Mouse (Mus musculus) adrenal gland, adult 2 months (tissue): Measurements from ENCODE around the gene Tepp. TPM values are rescaled to one million over a fixed set of nuclear protein-coding genes. Genes with fewer than 3 reads are reported as not detected.

Experiments used
- DNase-seq: peaks from one replicate; pipeline ENCODE4 v3.0.0; 2021
- polyA plus RNA-seq: library from polyadenylated mRNA; depleted of rRNA; stranded (reverse); fragments of >200 nt; gene quantifications from 2 replicates; pipeline ENCODE4 v1.2.3, GENCODE M21; 2012
- total RNA-seq, 2 experiments: library from RNA; stranded (reverse); gene quantifications; 2 replicates each; pipeline ENCODE4 v1.2.3; 2021

The Tepp gene
- total and polyA plus RNA-seq, 3 experiments: 0.45 to 0.95 (median 0.59) TPM

DNA sequence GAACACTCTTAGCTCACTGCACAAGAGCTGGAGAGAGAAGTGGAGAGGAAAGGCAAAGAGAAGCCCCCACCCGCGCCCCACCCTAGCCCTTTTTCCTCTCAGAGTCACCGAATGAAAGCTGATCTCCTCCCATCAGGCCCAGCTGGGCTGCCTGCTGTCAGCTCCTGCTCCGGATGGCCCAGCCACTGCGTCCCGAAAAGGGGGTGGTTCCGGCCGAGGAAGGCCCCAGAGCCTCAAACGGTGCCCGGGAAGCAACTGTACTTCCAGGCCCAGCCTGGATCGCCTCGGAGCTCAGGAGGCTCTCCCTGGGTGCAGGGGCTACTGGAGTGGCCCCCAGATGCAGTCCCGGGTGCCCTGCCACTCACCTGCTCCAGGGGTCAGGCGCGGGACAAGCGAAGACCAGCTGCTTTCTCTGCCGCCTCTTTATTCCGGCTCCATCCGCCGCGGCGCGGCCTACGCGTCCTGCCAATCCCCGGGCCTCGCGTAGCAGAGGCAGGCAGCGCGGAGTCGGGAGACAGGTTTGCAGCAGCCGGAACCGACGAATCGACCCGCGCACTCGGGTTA, 20.9 kb downstream of the Tepp start:
- DNase-seq: no peak

DNA sequence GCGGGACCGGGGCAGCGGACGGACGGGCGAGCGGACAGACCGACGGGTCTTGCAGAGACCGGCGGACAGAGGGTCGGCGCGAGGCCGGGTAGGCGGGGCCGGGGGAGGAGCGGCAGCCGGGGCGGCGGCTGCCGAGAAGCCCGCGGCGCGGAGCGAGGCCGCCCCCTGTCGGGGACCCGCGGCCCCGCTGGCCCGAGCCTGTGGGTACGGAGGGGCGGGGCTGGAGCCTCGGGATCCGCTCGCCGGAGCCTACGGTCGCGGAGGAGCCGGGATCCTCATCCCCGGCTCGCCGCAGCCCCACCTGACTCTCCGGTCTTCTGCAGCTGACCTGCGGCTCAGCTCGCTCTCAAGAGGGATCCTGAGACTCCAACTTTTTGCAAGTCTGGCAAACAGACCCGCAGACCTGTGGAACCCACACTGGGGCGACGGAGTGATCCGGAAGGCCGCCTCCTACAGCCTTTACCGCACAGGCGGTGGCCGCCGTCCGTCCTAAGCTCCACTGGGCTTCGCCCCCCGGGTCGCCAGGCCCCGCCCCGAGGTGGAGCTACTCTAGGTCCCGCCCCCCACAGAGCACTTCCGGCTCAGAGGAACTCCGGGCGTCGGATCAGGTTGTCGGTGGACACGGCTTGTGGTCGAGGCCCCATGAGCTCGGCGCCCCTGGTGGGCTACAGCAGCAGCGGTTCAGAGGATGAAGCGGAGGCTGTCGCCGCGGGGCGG, 21.5 kb downstream of the Tepp start, which contains the start of the genes Zfp319 and Usb1:
TSS of gene Zfp319 (minus strand) at position 231 of the 717 bp plus-strand sequence.
TSS of gene Usb1 (plus strand) at position 565 of the 717 bp plus-strand sequence.
- DNase-seq: peak; percentile 97

DNA sequence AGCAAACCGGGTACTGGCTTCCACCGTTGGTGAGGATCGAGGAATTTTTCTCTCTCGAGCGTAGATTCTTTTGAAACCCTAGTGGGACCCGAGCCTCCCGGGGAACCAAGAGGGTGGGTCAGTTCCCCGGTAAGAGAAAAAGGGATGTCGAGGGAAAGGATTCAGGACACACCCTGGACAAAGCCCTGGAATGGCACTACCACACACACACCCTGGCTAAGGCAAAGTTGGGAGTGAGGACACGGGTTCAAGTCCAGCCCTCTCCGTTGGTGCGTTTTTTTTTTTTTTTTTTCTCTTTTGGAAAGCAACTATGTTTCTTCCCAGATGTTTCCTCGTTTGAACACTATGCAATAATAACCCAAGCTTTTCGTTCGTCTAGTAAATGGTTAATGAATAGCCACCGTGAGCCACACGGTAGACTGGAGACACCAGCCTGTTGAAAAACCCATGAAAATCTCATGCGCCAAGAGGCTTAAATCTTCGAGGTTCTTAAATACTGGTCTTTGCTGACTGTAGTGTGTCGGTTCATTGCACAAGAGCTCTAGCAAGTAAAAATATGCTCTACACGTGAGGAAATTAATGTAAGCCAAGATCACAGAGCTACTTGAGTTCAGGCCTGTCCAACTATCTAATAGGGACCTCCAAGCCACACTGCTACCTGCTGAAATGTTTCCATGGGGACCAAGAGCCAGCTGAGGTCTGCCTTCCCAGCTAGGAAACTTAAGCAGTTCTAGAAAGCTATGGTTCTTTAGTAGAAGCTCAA, 22.3 kb downstream of the Tepp start:
- DNase-seq: no peak

DNA sequence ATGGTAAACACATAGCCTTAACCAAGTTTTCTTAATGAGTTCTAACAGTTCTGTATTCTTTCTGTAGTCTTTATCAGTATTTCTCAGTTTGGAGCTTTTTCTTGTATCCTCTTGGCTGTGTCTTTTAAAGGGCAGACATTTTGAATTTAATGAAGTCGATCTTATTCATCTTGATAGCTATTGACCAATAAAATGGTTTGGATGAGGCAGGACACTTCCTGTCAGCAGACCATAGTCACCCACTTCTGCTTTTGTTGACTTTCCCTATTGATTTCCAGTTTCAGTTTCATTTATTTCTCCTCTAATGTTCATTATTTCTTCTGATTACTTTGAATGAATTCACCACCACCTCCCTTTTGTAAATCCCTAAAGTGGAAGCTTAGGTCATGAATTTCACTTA, 25.3 kb downstream of the Tepp start:
- no peak for DNase-seq

DNA sequence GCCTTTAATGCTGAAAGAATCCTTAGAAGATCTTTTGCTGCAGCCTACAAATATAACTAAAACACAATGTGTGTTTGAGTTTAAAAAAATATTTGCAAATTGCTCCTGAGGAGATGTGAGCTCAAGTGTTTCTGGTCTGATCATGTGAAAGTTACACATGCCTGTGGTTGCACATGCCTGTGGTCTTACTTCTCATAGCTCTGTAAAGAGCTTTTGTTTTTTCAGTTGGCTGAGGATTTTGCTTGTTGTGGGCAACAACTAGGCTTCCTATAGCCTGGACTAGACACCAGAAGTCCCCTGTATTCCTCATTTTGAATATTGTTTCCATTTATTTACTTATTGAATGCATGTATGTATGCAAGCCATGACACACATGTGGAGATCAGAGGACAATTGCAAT, 26.0 kb downstream of the Tepp start:
- no peak for DNase-seq

DNA sequence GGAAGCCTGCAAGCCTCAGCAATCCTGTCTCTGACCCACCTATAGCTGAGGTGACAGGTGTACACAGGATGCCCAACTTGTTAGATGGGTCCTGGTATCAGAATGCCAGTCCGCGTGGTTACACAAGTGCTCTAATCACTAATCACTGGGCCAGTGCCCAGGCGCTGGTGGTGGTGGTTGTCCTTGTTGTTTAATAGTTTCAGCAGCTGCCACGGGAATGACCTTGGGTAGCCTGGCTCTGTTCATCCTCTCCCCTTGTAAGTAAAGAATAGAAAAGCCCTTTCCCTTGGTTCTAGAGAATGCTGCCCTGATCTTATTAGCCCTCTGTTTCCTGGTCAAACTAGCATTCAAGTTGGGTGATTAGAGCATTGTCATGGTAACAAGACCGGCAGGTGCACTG, 31.4 kb downstream of the Tepp start:
- peak; percentile 81 for DNase-seq

DNA sequence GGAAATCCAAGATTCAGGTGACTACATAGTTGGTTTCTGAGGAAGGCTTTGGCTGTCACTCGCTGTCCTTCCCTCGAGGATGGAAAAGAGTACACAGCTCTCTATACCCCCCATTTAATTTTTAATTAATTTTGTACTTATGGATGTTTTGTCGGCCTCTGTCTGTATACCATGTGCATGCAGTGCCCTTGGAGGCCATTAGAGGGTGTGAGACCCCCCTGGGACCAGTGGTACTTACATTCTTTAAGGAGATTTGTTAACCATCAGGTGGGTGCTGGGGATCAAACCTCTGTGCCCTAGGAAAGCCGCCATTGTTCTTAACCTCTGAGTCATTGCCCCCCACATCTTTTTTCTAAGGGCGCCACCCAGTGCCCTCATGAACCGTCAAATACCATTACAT, 34.3 kb downstream of the Tepp start:
- DNase-seq: no peak

DNA sequence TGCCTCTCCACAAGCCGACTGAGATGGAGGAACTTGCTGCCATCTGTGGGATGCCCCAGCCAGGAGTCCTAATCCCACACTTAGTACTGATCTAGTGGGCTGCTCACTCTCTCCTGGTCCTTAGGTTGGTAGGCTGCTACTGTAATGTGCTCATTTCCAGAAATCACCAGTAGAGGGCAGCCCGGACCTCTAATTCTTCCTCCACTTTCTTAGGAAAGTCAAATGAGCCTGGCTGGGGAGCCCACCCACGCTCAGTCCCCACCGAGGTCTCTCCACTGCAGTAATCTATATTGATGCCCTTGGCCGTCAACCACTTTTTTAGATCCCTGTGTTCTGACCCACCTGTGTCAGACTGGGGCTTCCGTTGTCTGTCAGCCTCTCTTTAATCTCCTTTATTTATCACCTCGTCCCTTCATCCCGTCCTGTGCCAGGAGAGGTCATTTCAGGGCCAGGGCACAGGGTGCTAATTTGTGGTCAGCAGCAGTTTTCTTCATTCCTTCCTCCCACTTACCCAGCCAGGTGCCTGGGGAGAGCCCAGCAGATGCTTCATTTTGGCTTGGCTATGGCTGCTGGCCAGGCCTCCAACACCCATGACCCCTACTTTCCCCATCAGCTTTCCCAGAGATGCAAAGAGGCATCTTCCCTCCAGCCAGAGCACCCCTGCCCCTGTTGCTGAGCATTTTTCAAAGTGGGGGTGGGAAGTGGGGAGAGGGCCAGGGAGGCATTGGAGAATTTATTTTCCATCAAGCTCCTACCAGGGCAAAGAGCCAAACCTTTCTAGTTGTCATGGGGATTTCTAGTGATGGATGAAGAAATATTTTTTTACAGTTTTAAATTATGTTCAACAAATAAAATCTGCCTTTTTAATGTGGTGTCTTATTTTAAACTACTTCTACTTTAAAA, 36.5 kb downstream of the Tepp start:
- peak; percentile 61 for DNase-seq

DNA sequence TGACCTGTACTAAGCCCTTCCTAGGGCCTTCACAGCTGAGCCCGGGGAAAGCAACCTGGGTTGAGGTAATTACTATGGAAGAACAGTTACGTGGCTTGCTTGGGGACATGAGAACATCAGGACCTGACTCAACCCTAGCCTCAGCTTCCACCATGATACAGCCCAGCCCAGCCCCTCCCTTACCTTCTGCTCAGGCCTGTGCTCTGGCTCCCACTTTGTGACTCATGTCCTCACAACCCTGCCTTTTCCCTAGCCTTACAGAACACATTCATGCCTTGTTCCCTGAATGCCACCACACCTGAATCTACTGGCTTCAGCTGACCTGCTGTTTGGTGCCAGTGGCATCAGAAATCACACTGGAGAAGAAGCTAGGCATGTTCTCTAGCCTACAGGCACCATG, 38.0 kb downstream of the Tepp start:
- DNase-seq: no peak

DNA sequence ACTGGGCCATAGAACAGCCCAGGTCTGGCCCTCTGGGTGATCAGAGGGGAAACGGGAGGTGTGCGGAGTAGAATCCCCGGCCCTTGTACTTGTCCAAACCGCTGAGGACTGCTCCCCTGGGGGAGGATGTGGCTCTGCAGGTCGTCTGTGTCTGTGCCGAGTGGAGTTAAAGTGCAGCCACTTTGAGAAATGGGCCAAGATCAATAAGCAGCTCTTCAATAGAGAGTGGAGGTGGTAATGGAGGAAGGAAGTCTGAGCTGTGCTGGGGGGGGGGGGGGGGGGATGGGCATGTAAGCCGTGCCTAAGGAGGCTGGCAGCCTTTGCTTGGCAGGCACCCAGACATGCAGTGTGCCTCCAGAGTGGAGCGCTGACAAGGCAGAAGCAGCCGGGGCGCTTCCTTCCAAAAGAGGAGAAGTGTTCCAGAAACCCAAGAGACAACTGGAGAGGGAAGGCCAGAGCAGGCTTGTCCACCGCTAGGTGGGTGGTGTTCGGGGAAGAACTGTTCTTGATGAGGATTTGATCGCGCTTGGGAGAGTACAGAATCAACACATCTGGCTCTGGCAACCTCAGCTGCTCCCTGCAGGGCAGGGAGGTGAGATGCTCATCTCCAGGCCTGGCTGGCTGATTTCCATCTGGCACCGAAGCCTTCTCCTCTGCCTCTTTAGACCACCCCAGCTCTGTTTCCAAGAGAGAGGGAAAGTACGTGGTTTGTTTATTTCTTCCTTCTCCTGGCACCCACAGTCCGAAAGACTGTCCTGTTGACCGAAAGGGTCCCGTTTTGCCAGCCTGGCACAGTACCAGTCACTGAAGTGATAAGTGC, 38.7 kb downstream of the Tepp start:
- peak; percentile 68 for DNase-seq

DNA sequence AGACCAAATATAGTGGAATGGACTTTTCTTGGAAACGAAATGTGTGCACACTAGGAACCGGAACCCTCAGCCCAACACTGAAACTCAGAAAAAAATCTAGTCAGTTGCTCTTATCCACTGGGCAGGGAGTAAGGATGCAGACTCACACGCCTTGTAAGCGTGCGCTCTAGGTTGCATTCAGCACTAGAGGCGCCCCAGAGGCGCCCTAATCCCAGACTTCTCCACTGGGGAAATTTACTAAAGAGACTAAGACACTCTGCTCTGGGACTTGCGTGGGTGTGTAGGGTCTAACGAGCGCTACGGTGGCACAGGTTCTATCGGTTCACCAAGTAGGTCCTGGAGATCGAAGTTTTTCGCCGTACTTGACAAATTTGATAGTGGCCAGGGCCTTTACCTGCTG, 41.1 kb downstream of the Tepp start:
- DNase-seq: no peak

DNA sequence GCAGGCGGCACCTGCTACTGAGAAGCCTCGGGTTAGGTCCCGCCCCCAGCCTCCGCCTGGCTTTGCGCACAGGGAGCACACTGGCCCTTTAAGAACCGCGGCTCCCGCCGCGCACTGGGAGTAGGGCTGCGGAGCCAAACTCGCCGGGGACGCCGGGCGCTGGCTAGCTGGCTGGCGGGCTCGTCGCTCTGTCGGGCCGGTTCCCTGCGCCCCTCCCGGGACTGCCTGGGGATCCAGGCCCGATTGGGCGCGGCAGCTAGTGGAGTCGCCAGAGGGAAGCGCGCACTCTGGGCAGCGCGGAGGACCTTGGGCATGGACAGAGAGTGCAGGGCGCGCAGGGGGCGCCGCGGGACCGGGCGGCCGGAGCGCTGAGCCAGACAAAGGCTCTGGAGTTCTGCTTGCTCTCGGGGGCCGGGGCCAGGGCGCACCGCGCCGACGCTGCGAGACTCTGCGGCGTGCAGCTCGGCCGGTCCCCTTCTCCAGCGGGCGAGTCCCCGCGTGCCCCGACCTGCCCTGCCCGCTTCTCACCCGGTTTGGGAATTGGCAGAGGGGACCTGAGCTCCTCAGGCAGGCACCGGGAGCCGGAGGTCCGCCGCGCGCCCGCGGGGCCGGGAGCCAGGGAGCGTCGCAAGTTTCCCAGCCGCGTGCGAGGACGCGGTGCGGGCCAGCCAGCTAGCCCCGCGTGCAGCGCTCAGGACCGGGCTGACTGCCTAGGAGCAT, 41.9 kb downstream of the Tepp start, which contains the start of gene Mmp15:
TSS of gene Mmp15 (plus strand) at position 118 of the 720 bp plus-strand sequence.
- peak; percentile 88 for DNase-seq

DNA sequence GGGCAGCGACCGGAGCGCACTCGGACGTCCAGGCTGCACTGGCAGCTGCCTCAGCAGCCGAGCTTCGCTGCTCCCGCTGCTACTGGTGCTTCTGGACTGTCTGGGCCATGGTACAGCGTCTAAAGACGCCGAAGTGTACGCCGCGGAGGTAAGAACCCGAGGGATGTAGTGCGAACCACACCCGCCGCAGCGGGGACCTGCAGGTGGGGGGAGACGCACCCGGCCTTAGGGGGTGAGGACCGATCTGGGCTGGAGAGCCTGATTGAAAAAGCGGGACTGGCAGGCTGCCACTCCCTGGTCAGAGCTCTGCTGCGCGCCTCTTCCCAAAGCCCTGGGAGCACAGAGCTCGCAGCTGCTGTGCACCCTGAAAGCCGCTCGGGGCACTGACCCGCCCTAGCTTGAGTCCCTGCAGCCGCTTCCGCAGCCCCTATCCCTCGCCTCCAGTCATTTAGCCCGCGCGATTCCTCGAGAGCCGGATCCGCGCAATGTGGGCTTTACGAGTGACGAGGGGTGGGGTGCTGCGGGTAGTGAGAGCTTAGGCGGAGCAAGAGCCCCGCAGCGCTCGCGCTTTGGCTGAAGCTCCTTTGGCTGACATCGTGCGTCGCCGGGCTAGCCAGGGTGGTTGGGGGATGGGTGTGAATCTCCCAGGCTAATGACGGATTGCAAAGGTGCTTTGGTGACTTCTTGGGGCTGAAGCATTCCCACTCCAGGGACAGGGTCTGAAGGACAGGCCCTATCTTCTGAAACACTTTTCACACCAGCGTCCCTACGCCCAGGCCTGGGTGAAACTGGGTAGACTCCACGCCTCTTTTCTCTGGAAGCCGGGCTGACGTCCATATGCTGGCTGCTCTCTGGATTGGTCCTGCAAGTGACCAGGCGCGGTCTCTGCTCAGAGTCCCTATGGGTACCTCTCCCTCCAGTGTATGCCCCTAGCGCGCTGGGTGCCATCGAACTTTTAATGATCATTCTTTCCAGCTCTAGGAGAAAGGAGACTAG, 42.8 kb downstream of the Tepp start:
- DNase-seq: peak; percentile 72

DNA sequence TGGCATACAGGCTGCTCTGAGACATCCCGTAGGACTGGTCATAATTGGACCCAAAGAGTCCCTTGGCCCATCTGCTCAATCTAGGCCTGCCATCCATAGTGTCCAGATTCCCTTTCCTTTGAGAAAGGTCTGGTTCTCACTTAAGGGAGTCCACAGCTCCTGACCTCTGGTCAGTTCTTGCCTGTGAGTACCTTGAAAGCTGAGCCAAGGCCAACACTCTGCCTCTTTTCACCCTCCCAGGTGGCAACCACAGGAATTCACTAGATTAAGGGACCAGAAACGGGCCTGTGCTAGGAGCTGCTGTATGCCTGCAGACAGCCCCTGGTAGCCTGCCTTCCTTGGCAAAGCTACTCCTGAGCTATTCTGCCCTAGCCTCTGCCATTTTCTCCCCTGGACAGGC, 44.2 kb downstream of the Tepp start:
- DNase-seq: no peak

DNA sequence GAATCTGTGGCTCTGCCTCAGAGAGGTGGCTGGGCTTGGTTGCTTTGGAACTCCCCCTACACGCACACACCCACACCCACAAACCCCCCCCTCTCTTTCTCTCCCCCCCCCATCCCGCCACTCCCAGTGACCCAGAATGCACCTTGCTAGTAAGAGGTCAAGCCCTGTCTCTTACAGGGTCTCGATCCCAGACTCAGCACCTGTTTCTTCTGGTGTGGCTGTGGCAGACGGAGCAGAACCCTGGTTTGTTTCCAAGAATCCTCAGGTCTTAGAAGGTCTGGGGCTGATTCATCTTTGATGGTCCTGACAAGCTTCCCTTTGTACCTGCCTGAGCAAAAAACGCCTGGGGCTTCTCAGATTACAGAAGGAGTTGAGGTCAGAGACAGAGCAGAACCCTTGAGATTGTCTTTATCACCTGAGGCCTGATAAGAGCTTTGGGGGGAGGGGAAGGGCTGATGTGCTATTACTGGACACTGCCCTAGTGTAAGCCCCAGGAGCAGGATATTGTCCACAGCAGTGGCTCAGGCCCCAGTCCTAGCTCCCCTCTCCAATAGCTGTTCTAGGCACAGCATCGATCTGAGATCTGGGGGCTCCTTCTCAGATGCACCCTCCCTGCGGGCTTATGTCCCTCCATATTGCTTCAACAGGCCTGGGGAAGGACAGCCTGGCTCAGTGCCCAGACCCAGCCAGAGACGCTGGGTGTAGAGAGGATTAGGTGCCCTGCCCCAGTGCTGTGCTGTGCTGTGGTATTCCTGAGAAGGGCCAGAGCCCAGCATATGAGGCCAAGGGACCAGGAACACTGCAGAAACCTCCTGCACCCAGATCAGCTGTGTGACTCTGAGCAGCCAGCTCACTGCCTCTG, 48.4 kb downstream of the Tepp start:
- DNase-seq: peak; percentile 40

DNA sequence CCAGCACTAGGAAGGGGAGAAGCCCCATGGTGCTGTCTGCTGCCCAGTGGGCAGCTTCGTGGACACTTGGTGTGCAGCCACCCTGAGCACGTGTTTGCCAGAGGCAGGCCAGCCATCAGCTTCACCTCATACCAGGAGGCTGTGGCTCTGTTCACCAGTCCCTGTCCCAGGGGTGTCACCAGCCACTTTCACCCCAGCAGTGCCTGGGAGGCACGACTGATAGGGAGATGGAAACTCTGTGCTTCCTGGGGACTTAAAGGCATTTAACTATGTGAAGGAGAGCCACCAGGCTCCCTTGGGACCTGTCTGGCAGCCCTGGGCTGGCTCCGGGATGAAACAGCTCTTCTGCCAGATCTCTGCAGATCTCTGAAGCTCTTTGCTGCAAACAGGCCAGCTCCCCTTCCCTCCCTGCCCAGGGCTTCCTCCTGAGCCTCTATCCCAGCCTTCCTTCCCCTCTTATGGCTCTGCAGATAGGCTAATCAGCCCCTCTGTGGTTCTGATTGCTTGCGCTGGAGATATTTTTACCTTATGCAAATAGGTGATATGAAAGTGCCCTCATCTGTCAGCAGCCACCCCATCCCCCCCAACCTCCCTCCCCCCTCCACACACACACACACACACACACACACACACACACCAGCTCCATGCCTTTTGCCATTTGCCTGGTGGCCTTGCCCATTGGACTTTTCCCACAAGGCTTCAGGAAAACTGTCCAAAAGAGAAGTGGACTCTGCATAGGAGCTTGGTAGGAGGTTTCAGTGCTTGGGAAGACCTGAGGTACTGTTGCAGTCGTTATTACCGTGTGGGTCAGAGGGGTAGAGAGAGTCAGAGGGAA, 50.0 kb downstream of the Tepp start:
- DNase-seq: no peak

DNA sequence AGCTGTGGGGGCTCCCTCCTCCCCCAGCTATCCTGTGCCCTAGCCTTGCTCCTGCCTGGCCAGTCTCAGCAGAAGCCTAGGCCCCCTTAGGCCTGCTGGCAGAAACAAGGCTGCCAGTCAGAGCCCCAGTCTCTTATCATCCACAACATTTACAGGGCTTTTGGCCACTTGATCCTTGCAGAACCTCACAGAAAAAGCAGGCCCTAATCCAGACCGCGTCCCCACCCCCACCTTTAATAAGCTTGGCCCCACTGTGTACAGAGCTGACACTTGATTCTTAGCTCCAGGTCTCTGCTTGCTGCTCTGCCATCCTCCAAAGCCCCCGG, 50.6 kb downstream of the Tepp start:
- no peak for DNase-seq
